Mouse (Mus musculus) left cerebral cortex, postnatal 4 days (tissue): ENCODE measurements around the gene Npvf. TPM values are rescaled to one million over a fixed set of nuclear protein-coding genes. Genes with fewer than 3 reads are reported as not detected.

Experiments used
- DNase-seq: peaks from one replicate; pipeline ENCODE4 v3.0.0-alpha.2; 2022
- intact Hi-C: fragments of 180-260 bp; cut with DNase I; formaldehyde crosslinking; loops from one replicate; pipeline ENCODE4 v1.15.1; 2025
- total RNA-seq, 2 experiments: library from RNA; stranded (reverse); gene quantifications; 2 replicates each; pipeline ENCODE4 v1.2.3; 2021

Npvf gene
- total RNA-seq = not detected

DNA sequence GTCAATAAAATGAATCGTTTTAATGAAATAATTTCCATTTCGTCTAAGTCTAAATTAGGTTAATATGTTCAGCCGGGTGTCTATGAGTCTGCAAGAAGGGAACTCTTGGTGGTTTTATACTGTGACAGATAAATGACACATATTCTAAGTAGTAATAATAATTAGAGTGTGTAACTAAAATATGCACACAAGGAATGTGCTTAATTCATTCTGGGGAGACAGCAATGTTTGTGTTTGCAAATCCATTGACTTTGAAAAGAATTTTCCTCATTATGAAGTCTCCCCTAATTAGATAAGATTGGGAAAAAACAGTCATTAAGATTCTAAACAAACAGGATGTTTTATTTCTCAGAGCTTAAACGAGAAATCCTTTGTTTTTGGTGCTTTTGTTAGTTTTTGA, at the start of gene Npvf:
Npvf (minus strand) TSS at position 84 of the 400 bp plus-strand sequence.
- DNase-seq = no peak
- intact Hi-C loops = no loop called here

DNA sequence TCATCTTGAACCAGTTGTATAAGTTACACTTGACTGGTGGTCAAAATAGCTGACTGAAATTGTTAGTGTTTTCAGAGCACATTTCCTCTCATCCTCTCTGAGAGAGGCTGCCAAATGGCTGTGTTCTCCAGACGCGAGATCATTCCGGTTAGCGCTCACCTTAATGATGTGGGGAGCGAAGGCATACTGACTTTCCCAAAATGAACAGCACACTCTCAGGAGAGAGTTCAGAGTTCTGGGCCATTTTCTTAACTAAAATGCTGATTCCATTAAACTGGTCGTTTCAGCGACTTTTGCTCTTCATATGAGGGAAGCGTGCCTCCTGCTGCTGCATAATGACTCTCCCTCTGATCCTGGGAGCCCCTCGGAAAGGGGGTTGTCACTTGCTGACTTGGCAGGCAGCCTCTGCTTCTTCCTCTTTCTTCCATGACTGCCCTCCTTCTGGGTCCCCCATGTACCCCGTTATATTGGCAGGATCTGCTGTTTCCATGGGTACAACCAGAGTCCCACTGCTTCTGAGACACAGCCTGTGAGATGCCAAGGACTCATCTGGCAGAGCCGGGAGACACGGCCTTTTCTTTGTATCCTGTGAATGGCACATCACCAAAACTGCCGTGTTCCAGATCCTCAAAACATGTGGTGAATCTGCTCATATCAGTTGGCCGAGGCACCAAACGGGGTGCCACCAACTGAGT, 35.0 kb upstream of the Npvf start:
- intact Hi-C loops = no loop called here
- DNase-seq = peak; percentile 89

DNA sequence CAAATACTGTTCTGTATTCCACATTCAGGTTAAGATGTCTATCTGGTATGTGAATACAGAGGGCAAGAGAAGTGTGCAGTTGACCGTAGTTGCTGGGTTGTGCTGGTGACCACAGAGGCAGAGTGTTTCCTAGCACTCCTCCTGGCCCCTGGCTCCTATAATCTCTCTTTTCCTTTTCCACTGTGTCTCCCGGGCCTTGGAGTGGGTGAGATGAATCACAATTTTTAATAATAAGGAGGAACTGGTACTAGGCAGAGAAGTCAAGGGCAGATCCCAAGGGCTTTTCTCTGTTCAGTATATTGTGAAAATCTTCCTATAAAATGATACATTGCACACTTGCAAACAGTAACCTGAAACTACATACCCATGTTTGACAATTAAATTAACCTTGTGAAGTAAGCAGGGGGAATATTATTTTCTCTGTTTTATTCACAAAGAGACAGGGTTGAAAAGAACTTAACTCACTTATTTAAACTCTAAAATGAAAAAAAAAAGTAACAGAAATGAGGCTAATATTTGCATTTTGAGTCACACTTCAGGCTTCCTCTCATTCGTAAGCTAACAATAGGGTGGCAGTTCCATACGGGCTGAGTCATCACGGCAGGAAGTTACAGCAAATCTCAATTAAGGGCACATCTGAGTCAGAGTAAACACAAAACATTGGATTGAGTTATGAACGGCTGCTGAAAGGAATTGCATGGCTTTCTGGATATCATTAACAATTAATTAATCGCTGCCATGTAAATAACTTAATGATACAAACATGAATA, 30.6 kb upstream of the Npvf start:
- intact Hi-C loops = no loop called here

DNA sequence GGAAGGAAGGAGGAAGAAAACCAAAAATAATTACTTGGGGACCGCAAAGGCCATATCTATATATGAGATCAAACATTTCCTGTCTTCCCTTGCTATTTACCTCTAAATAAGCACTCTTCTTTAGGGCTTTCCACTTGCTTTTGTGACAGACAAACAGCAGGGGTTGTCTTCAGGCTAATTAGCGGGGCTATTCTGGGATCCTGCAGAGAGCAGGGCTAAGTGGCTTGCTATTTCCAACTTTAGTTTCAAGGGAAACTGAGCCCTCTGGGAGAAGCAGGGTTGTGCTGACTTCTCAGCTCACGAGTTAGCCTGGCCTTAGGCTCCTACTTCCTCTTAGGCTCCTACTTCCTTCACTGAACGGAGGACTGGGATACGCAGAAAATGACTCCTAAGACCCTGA, 27.3 kb upstream of the Npvf start:
- no peak for DNase-seq
- intact Hi-C loops = no loop called here

More for the DNA sequence above, 30.6 kb upstream of the Npvf start:
- no peak for DNase-seq

DNA sequence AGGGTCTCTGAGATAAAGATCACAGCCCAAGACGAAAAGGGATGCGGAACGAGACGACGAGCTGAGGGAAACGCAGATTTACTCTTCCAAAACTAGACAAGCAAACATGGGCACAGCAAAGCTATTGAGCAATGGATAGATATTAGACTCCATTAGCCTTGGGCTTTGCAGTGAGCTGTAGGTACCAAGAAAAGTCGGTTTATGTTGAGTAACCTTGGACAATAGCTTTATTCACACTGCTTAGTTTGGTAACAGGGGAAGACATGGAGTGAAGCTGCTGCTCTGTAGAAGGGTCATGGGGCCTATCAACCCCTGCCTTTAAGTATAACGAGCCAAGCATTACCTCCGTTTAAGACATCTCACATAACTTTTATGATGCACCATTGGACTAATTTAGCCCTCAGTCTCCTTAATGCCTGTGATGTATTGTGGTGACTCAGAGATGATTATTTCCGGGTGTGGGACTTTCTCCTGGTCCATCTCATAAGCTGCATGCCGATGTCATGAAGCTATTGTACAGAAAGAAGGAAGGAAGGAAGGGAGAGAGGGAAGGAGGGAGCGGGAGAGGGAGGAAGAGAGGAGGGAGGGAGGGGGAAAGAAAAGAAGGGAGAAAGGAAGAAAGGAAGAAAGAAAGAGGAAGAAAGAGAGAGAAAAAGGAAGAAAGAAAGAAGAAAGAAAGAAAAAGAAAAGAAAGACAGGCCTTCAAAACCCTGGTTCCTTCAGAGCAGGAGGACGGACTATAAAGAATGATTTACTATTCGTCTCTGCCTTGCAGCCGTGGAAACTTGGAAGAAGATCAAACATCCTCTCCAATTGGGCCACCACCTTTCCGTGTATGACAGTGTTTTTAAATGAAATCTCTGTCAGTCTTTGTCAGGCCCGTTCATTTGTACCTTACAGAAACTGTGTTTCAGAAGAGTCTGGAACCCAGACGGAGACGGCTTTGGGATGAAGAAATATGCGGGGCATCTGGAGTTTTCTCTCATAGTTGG, 26.3 kb upstream of the Npvf start:
- intact Hi-C loops = no loop called here
- DNase-seq = no peak

DNA sequence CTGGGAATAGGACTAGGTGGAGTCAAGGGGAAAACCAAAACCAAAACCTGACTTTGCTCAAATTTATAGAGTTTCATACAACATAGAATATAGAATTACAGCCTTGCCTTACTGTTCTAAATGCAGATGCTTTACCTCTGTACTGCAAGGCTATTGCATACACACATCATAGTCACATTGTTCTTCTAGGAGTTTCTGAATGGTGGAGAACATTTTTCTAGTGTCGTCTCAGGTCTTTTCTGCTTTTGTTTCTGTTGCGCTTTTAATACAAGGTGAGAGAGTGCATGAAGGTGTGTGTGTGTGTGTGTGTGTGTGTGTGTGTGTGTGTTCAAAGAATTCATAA, 25.2 kb upstream of the Npvf start:
- DNase-seq = no peak
- intact Hi-C loops = loop anchor here (1.0 to 5.0 kb wide), 3 partner anchors 127 to 489 kb away; no protein-coding TSS in a partner anchor

DNA sequence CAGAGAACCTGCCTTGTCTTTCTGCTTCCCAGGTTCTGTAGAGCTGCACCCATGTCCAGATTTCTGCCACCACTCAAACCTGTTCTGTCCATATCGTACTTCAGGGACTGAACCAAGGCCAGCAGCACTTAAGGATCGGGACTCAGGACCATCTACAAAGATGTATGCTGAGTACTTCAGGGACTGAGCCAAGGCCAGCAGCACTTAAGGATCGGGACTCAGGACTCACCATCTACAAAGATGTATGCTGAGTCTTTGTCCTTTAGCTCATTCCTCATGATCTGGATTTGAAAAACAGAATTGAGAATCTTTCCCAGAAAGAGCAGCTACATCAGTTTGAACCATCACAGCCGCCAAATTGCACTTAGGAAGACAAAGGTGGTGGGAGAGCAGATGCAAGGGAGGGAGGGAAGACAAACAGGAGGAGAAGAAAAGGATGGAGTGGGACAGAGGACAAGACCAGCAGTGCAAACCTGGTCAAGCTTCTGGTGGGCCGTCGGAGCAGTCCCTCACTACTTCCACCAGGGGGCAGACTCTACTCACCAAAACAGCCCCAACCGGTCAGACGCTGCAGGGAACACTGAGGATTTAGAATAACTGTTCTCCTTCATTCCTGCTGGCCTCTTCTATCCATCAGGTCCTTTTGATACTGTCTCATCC, 24.7 kb upstream of the Npvf start:
- intact Hi-C loops = loop anchor here (1.0 to 5.0 kb wide), 3 partner anchors 127 to 490 kb away; no protein-coding TSS in a partner anchor
- peak; percentile 84 for DNase-seq

DNA sequence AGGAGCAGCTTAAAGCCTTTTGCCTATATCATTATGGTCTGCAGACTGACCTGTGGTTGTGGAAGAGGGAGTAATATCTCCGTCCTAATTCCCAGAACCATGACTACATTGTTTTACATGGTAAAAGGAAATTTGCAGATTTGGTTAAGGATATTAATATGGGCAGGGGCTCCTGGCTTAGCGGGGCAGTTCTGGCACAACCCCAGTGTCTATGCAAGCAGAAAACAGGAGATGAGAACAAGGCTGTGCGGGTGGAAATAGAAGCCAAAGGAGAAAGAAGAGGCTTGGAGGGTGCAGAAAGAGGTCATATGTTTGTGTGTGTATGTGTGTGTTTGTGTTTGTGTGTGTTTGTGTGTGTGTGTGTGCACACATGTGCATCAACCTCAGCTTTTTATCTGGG, 17.0 kb upstream of the Npvf start:
- intact Hi-C loops = no loop called here
- DNase-seq = peak; percentile 42

DNA sequence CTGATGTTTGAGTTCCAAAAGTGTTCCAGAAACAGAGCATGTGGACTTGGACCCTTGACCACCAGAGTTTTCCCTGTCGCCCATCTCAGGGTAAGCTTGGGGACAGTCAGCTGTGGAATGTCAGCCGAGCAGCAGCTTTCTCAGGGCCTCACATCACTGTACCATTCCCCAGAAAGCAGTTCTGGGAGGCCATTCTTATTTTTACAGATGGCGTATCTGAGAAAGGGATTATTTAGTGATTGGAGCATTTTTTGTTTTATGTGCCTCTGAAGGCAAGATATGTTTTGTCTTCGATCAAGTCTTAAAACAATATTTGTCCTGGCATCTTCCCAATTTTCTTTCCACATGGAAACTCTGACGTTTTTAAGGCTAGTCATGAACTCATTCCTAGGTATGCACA, 12.7 kb upstream of the Npvf start:
- intact Hi-C loops = no loop called here
- DNase-seq = no peak

DNA sequence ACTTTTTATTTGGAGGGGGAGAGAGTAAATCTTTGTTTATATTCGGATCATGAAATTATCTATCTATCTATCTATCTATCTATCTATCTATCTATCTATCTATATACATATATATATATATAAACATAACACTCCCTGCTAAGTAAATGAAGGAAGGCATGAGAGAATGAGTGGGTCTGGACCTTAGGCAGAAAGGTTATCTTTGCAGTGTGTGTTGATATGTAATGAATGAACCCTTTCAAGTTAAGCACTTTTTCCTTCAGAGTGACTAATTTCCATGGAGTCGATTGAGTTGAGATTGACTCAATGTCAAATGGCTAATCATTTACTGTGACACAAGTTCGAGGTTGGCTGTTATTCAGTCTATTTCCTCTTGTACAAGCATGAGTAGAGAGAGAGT, 10.8 kb upstream of the Npvf start:
- intact Hi-C loops = no loop called here

DNA sequence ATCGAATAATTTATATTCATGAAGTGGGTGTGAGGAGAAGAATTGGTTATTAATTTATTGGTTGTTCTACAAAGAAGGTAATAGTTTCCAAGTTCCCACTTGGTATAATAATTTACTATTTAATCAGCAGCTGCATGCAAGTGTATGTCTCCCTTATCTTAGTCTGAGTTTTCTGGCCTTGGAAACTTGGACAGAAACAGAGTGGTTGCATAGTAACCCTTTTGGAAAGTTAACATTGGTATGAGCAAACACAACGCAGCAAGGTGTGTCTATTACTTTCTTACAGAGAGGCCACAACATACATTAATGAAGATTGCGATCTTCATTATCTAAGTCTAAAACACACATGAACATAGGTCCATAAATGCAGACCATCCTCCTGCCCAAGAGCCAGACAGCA, 10.0 kb upstream of the Npvf start:
- DNase-seq = no peak
- intact Hi-C loops = no loop called here

More for the DNA sequence above, 10.8 kb upstream of the Npvf start:
- DNase-seq = no peak

DNA sequence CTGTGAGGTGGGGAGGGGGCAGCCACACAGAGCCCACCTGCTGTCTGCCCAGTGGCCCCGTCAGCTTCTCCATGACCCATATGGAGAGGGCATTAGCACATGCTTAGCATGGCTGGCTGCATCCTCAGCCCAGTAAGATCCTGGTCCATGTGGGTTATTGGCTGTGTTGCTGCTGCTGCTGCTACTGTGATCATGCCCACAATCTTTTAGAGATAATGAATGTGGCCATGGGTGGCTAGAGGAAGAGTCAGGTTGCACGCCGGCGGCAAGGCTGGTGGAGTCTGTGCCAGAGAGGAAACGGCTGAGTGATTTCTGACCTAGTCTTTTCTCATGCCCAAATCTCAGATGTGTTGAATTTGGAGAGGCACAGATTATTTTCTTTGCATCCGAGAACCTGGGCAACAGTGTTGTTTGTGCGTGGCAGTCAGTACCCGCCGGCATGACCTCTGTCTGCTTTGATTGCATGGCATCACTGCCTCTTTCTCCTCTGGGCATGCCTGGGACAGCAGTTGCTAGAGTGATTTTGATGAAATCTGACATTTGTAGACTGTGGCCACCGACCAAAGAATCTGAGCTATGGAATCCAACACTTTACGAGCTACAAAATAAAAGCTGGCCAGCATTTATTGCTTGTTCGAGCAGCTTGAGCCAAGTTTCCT, 8.8 kb upstream of the Npvf start:
- intact Hi-C loops = no loop called here
- peak; percentile 54 for DNase-seq

DNA sequence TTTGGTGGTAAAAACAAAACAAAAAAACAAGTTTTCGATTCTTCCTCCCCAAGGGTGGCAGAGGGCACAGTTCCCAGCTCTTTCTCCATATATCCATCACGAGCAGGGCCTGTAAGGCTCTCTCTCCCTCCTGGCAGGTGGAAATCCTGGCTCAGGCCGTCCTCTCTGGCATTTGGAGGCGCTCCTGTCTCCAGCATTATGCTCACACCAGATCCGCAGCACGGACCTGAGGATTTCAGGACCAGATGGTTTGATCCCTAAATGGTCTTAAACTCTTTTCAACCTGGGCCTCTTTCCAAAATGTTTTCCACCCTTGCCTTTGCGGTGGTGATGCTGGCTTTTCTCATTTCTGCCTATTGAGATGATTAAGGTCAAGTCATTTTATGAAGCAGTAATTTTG, 7.5 kb upstream of the Npvf start:
- peak; percentile 67 for DNase-seq
- intact Hi-C loops = no loop called here

DNA sequence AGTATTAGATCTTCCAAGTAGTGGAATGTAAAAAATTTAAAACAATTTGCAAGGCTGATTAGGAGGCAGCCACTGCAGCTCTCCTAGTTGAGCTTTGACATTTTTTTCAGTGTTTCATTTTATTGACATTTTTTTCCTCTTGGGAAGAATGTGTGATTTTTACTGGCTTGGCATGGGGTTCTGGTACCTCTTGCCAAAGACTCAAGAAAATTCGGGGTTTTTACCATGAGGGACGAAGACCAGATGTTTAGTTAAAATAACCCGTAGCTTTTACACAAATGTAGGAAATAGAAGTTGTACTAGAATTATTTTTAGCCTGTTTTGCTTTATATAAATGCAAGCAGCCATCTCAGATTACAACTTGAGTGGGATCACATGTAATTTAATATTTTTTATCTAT, 4.2 kb upstream of the Npvf start:
- no peak for DNase-seq
- intact Hi-C loops = no loop called here

DNA sequence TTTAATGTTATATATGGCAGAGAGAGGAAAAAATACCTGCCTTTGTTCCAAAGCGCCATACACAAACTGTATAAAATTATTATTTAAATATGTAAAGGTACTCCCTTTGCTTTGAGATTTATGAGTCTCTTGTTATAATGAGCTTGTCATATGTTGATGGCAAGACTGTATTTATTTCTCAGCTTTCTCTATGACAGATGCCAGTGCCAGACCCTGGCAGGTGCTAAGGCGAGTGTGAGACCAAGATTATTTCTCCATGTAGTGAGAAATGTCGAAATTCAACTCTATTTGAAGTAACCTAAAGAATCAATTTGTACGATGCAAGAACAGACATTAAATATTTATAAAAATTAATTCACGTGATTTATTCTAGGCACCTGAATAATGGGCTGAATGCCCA, 3.8 kb upstream of the Npvf start:
- DNase-seq = no peak
- intact Hi-C loops = no loop called here

DNA sequence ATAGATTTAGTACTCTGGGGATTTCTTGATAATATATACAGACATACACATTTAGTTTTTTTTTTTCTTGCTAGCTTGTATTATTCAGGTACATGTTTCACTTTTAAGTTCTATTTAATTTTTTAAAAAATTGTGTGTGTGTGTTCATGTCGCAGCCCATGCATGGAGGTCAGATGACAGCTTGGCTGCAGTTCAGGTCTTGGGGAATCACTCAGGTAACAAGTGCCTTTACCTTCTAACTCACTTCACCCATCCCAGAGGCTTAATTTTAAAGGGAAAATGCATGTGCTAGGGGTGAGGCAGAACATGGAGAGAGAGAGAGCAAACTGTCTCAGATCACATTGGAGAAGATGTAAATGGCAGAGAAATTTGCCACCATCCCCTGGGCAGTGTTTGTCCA, 2.2 kb upstream of the Npvf start:
- intact Hi-C loops = no loop called here
- no peak for DNase-seq

DNA sequence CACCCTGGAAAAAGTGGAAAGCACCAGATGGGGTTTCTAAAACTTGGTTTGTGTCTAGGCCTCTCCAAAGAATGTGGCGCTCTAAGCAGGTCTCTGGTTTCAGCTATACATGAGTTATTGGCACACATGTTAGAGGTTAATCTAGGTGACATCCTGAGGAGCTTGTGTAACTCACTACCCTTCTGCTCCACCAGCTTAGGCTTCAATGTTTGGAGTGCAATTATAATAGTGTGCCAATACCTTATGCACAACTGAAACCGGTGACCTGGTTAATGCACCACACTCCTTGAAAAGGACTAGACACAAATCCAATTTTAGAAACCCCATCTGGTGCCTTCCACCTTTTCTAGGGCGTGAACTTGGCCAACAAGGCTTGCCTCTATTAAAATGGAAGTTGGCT, 1.7 kb upstream of the Npvf start:
- DNase-seq = no peak
- intact Hi-C loops = no loop called here

DNA sequence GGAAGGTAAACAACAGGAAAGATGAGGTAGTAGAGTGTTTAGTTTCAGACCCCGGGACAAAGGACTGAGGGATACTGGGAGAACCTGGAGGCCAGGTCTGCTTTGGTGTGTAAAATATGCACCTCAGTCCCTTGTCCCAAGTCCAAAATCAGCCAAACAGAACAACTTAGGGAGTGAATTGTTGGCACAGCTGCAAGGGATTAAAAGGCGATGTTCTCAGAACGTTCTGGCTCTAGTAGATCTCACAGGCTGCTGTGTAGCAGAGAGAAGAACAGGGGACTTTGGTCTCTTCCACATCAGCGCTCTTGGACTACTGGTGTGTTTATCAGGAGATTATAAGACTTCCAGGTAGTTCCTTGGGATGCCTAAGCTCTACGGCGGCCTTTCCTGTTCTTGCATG, 6.6 kb downstream of the Npvf start:
- DNase-seq = no peak
- intact Hi-C loops = no loop called here

DNA sequence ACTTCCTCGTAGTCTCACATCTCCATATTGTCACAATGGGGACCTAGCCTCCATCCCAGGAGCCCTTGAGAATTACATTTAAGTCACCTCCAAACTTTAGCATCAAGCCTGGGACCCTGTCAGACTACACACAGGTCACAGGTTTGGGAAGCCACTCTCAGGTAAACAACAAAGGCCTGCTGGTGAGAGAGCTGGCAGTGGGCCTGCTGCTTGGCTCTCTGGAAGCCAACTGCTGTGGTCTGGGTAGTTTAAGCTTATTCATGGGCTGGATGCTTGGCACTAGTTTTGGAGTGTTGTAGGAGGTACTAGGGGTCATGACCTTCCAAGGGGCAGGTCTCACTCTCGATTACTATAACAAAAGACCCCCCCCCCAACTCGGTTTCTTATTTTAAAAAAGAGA, 7.6 kb downstream of the Npvf start:
- intact Hi-C loops = no loop called here
- DNase-seq = no peak

DNA sequence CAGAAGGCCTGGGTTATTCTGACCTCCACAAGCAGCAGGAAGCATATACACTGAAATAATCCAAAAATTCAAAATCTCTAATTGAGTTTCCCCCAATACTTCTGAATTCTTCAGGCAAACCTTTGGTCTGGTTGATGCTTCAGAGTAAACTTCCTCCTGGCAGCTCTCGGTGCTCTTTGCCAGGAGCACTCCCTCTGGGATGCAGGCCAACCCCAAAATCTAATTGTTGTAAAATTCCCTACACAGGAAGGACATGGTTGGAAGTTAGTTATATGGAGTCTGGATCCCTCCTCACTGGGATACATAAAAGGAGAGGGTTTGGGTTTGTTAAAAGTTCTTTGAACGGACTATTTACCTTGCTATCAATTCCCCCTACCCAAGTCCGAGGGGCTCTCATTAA, 9.5 kb downstream of the Npvf start:
- intact Hi-C loops = no loop called here
- DNase-seq = no peak
